Mouse (Mus musculus) testis, postnatal 14 days (tissue): ENCODE results near the gene Med26.

Source experiments
- DNase-seq: peaks from one replicate; pipeline ENCODE4 v3.0.0; 2021; ENCODE audit warnings: low spot score

Med26 gene

GRCm38 (mm10) chr8:72547122-72547801 lies 808 bp downstream of the Med26 start:
- DNase-seq: no peak

DNA sequence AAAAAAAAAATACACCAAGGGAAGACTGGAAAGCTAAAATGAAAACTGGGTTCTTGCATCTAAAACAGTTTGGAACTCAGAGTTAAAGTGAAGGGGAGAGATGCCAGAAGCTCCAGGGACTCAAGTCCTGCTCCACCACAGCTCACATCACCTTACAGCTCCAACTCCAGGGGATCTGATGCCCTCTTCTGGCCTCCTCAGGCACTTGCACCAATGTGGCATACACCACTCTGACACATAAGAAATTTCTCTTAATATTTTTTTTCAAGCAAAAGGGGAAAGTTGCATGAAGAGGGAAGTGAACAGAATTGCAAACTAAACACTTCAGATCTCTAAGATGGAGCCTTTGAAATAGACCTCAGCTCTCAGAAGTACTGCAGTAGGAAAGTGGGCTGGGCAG lies 8.8 kb downstream of the Med26 start:
- DNase-seq: no peak

GRCm38 (mm10) chr8:72534888-72535287 lies 13.2 kb downstream of the Med26 start:
- no peak for DNase-seq

- no peak for DNase-seq
Observed at GRCm38 (mm10) chr8:72532103-72532502, 16.0 kb downstream of the Med26 start.

DNA sequence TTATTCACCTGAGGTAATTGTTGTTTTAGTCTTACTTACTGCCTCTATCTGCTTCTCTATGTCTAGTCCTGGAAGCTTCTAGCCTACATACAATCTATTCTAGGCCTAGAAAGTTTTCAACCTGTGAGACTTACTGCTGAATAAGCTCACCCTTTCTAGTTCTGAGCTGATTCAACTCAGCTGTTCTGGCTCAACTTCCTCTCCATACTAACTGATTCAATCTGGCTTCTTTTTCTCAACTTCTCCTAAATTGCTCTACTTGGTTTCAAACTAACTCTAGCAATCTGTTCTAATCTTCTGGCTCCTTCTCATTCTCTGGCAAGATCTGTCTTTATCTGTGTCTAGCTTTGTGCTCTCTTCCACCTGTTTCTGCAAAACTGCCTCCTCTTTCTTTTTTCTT lies 26.2 kb downstream of the Med26 start:
- no peak for DNase-seq

- no peak for DNase-seq
Observed at GRCm38 (mm10) chr8:72517421-72517988, 30.6 kb downstream of the Med26 start.

GRCm38 (mm10) chr8:72513158-72513557 lies 34.9 kb downstream of the Med26 start:
- no peak for DNase-seq

- DNase-seq: no peak
Observed at GRCm38 (mm10) chr8:72512648-72513047, 35.4 kb downstream of the Med26 start.

GRCm38 (mm10) chr8:72507505-72507904 lies 40.6 kb downstream of the Med26 start:
- no peak for DNase-seq

DNA sequence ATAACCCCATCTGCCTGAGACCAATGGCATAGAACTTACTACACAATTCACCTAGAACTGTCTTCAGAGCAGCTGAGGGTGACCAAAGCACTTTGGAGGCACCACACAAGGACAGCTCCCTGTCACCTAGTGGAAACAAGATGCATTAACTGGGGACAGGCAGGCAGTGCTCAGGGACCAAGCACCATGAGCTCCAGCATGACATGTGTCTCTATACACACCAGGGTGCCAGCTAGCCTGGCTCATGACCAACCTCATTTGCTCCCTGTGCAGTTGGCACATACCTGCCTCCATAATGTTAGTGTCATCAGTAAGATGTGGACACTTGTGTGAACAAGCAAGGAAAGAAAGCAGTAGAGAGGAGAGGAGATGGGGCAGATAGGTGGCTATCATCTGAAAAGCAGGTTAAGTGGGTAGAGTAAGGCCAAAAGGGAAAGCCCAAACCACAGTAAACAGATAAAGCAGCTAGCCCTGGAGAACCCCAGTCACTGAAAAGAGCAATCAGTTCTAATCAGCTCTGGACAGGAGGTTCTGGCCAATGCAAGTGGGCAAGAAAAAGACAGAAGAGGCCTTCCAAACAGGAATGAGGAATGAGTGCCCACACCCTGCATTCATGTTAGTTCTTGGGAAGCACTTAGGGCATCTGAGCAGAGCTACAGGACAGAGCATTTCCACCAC lies 43.3 kb downstream of the Med26 start:
- no peak for DNase-seq

DNA sequence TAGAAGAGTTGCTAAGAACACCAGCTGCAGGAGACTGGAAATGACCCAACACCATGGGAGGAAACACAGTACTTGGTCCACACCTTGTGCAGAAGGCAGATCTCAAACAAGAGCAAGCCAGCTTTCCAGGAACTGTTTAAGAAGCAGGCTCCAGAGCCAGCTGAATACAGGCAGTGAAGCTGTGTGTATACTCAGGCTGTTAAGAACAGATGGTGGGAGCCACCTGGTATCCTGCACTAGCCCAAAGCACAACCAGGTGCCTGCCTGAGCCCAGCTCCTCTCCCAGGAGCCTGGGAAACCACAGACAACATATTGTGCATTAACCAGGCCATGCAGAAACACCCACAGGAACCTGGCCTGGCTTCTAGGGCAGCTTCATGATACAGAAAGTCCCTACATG lies 43.9 kb downstream of the Med26 start:
- no peak for DNase-seq

- no peak for DNase-seq
Observed at GRCm38 (mm10) chr8:72500521-72500931, 47.5 kb downstream of the Med26 start.

- no peak for DNase-seq
Observed at GRCm38 (mm10) chr8:72499521-72500284, 48.4 kb downstream of the Med26 start.

GRCm38 (mm10) chr8:72498527-72498926 lies 49.5 kb downstream of the Med26 start:
- DNase-seq: no peak

- no peak for DNase-seq
Observed at GRCm38 (mm10) chr8:72497911-72498310, 50.2 kb downstream of the Med26 start.

GRCm38 (mm10) chr8:72496217-72496616 lies 51.9 kb downstream of the Med26 start:
- DNase-seq: no peak

- DNase-seq: no peak
Observed at GRCm38 (mm10) chr8:72495411-72496111, 52.5 kb downstream of the Med26 start.

DNA sequence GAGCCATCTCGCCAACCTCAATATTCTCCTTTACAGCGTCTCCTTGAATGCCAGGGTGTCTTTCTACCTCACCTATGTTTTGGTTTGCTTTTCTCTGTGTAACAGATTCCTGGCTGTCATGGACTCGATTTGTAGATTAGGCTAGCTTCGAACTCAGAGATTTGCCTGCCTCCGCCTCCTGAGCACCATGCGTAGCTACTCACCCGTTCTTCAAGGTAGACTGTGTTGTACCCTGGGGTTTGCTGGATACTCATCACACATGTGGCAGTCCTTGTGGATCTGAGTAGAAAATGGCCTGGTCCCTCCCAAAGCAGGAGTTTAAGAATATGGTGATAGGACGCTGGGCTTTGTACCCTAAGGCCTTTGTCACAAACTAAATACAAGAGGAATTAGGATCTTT lies 54.7 kb downstream of the Med26 start:
- no peak for DNase-seq

GRCm38 (mm10) chr8:72492622-72493081 lies 55.4 kb downstream of the Med26 start:
- peak; percentile 99 for DNase-seq

- peak; percentile 64 for DNase-seq
Observed at GRCm38 (mm10) chr8:72491680-72492621, 56.1 kb downstream of the Med26 start, which contains the start of gene Slc35e1. TSS of gene Slc35e1 (minus strand) at chr8:72492614.

GRCm38 (mm10) chr8:72491017-72491416 lies 57.1 kb downstream of the Med26 start:
- DNase-seq: no peak
